Mouse (Mus musculus): ENCODE data around the gene Mien1.

Gene Mien1

DNA sequence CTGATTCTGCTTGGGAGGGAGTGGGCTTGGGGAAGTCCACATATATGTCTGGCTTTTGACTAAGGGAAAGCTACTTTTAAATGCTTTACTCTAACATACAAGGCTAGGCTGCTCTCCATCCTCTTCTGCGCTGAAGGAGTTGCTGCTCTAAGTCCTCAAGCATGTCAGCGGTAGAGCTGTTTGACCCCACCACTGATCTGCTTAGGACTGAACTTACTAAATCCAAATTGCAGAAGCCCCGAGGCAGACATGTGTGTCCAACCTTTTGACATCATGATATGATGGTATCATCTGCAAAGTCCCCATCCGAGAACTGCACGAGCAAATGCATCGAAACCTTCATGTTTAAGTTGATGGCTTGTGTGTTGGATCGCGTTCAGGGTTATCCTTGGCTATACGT lies 21.1 kb upstream of the Mien1 start:
- no peak for DNase-seq (ENCODE audit: low read depth, low spot score)

DNA sequence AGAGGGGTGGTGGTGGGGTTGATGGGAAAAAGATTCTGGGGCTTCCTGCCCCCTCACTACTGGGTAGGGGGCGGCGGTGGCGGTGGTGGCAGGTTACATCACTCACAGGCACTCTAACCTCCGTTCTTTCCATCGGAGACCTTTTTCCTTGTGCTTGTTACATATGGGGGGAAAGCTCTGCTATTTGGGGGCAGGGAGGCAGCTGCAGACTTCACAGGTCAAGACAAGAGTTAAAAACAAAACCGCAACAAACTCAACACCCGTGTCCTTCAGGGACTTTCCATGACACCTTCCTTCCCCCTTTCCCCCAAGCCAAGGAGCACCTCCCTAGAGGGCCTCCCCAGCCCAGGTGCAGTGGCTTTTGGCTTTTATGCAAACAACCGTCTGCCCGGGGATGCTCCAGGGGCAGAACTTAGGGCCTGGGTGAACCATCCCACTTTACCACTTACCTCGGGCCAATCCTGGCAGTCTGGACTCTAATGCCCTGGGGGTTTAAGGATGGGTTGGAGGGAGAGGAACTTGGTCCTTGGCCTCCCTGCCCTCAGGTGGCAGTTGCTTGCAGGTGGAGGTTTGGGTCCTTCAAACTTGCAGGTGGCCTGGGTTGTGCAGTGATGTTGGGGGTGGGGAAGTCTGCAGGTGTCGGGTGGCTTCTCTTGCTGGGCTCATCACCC lies 20.4 kb upstream of the Mien1 start:
- DNase-seq (ENCODE audit: low read depth, low spot score), result no peak

DNA sequence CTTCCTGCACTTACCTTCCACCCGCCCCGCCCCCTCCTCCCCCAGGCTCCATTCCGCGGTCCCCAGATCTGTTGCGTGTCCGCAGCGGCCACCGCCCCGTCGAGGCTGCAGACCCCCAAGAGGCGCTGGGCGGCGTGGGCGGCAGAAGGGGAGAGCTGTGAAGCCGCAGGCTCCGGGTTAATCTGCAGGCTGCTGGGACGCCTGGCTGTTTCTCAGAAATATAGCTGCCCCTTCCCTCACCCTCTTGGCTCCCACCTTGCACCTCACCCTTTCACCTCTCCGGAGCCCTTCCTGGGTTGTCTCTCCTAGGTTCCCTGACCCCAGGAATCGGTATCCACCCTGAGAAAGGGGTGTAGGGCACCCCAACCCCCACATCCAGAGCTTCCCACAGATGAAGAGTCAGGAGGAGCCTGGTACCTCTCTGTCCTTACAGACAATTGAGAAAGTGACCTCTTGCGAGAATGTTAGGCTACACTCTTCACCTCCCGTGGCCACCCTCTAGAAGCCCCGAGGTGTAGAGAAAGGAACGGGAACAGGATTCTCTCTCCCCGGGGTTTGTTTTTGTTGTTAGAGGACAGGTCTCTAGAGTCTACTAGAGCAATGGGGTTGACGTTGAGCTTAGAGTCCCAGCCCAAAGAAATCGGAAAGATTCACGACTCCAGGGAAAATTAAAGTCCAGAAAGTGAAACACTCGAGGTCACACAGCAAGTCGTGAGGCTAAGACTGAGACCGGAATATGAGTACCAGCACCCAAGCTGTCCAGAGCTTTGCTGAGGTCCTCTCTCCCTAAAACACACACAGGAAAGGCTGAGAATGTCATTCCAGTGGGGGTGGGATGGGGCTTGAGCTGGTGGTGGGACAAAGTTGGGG lies 19.6 kb upstream of the Mien1 start:
- DNase-seq (ENCODE audit: low read depth, low spot score), result no peak

DNA sequence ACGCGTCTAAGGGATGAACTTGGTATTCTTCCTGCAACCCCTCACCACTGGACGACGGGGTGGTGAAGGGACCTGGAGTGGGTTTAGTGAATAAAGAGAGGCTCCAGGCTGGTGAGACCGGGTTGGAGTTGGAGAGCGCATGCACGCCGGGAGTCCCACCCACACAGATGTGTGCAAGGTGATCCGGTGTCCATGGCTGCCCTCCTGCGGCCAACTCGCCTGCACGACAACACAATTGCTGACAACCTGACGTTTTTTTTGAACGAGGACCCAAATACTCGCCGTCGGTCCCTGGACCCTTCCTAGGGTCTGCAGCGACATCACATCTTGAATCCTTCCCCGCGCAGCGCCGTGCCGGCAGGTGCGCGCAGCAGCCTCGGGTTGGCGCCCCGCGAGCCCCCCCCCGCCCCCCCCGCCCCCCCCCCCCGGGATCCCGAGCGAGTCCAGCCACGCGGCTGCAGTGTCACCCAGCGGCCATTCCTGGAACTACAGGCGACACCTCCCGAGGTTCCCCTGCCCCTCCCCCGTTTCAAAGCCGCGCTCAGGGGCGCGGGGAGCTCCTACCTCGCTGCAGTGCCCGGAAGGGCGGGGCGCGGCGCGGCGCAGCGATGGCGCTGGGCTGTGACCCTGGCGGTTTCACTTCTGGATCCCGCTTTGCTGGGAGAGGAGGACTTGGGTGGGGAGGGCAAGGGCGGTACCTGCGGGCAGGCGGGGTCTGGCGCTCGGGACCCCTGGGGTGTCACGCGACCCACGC lies 18.8 kb upstream of the Mien1 start:
- peak; percentile 52 for DNase-seq (ENCODE audit: low read depth, low spot score)

DNA sequence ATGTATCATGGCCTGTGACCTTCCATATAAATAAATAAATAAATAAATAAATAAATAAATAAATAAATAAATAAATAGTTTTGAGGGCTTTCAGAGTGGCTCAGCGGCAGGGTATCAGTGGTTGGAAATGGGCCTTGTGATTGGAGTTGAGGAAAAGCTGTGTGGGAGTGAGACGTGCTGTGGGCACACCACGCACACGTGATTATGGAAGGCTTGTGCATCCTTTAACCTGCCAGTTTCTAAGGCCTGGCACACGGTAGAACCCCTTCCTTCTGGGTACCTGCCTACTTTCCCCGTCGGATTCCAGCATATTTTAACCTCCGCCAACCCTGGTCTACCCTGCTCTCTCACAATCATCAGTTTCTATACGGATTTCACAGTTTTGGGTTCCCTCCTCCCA lies 18.2 kb upstream of the Mien1 start:
- no peak for DNase-seq (ENCODE audit: low read depth, low spot score)

DNA sequence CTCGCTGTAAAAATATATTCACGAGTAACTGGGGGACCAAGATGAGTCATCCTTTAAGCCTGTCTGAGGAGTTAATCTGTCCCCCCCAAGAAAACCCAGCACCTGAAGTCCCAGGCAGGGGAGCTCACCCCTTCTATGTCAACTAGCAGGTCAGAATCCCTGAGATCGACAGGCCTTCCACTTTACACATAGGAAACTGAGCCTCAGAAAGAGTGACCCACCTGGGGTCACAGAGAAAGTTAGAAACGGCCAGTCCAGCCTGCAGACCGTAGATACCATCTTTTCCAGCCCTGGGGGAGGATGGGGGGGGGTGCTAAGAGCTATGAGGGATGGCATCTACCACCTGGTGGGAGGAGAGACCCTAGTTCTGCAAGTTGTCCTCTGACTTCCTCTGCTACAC lies 17.8 kb upstream of the Mien1 start:
- DNase-seq (ENCODE audit: low read depth, low spot score), result no peak

DNA sequence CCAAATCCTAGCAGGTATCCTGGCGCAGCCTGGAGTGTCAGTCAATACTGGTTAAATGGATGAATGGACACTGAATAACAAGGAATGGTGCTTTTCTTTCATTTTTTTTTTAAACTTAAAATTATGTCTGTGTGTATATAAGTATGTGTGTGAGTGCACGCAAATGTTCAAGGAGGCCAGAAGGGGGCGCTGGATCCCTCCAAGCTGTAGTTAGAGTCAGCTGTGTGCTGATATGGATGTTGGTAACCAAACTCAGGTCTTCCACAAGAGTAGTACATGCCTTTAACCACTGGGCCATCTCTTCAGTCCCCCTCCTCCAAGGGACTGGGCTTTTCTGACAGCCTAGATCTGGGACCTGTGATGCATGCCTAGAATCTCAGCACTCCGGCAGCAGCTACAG lies 16.7 kb upstream of the Mien1 start:
- no peak for DNase-seq (ENCODE audit: low read depth, low spot score)

DNA sequence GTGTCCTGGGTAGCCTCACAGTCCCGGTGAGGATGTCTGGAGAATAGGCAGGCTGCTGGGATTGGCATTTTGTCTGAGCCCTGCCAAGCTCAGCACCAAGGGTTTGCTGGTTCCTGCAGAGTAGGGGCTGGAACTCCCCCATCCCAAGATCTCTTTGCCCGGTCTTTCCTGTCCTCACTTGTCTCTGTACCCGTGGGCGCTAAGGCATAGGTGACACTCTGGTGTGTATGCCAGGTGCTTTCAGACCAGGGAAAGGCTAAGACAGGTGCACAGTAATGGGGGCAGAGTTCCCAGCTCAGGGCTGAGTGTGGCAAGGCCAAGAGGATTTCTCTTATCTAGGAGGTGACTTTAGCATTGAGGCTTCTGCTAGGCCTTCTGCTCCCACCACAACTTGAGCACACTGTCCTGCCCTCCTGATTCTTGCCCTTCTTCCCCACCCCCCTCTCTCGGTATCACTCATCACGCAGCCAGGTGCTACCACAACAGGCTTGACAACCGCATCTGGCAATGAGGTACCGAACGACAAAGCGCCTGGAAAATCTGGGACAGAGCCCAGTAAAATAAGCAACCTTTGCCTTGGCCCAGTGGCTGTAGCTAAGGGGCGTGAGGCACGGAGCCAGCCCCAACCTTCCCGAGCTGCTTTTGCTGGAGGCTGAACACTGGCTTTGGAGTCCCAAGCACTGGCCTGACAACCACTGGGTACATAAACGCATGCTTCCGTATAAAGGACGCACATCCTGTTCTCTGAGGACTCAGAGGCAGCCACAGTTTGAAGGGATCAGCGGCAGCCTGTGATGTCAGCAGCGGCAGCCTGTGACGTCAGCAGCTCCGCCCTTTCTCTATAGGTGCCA lies 11.4 kb upstream of the Mien1 start:
- no peak for DNase-seq (ENCODE audit: low read depth, low spot score)

DNA sequence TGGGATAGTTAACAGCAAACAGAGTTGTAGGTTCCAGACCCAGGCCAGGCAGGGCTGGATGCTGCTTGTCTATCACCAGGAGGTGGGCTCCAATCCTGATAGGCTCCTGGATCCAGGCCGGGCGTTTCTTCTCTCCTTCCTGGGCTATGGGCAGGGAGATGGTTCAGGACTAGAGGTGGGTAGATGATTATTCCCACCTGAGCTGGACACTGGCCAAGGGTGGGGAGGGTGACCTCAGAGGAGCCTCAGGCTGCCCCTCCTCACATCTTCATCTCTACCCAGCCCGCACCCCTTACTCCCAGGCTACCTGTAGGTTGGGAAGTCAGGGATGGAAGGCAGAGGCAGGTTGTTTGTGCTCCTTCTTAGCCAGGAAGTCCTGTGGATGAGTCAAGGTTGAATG lies 10.6 kb upstream of the Mien1 start:
- no peak for DNase-seq (ENCODE audit: low read depth, low spot score)

DNA sequence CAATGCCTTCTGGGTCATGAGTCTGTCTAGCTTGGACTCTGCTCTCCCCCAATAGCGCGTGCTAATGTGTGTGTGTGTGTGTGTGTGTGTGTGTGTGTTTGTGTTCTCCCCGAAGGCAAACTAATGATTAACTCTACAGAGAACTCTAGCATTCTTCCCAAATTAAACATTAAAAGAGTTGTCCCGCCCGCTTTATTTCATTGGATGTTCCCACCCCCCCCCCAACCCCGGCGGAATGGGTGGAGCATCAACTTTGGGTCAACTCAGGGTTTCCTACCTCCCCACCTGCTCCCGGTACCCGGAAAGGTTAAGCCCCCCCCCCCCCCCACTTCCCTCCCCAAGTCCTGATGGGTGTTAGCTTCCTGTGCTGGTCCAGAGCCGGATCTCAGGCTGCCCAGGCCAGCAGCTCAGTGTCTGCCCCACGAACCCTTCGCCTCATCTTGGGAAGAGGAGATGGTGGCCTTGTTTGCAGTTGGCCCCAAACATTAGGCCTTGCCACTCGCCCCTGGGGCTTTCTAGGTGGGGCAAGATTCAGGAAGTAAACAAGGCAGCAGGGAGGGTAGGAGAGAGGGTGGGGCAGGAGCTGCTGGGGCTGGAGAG lies 9.5 kb upstream of the Mien1 start:
- no peak for DNase-seq (ENCODE audit: low read depth, low spot score)

DNA sequence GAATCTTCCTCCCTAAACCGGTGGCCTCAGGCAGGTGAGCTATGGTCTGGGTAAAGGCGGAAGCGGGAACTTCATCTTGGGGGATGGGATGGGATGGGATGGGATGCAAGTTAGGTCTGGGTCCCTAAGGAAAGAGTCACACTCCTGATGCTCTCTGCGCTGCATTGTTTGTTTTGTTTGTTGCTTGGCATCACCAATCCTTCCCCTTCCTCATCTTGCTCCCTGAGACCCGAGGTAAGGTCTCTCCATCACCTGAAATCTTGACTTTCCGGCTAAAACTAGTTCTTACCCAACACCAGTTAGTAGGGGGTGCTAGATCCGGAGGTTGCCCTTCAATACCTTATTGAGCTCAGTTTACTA lies 8.7 kb upstream of the Mien1 start:
- no peak for DNase-seq (ENCODE audit: low read depth, low spot score)

DNA sequence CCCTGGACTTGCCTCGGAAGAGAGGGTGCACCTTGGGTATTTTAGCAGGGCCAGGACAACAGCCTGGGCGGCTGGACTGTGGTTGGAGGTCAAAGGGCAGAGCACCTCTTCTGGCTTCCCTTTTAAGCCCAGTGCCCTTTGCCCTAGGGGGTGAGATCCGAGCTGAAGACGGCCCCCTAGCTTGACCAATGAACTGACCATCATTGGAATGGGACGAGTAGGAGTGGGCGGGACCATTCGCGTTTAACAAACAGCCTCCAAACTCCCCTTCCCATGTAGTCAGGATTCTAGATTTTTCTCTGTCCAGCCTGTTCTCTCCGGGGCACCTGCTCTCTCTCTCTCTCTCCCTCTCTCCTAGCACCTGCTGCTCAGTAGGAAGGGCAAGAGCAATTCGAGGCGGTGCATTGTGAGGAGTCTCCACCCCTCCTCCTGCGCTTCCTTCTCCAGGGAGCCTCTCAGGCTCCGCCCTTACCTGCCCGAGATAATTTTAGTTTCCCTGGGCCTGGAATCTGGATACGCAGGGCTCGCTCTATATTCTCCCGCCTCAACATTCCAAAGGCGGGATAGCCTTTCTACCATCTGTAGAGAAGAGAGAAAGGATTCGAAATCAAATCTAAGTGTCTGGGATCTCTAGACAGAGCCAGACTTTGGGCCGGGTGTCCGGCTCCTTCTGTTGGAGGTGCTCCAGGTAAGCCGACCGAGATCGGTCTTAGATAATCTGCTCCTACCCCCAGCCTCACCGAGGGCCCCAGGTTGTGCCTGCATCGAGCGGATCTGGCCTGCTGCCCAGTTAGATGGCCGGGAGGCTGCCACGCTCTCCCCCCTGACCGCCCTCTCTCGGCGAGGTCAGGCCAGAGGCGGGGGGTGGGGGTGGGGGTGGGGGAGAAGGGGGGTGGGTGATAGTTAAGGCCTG lies 8.0 kb upstream of the Mien1 start:
- DNase-seq (ENCODE audit: low read depth, low spot score), result no peak

DNA sequence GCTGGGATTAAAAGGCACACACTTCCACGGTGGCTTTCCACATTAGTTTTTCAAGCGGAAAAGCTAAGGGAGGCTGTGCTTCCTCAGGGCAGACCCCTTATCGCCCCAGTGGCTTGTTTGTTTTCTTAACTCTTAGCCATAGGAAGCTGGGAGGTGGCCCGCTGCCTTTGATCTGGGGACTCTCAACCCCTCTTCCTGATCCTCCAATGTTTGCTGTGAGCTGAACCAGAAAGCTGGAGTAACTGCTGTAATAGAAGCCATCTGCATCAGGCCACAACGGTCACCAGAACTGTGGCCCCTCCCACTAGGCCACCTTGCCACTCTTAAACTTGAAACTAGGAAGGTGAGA lies 7.4 kb upstream of the Mien1 start, which contains the start of gene Grb7:
Gene Grb7 (plus strand): TSS at position 182 of the 349 bp plus-strand sequence.
- DNase-seq (ENCODE audit: low read depth, low spot score), result no peak

DNA sequence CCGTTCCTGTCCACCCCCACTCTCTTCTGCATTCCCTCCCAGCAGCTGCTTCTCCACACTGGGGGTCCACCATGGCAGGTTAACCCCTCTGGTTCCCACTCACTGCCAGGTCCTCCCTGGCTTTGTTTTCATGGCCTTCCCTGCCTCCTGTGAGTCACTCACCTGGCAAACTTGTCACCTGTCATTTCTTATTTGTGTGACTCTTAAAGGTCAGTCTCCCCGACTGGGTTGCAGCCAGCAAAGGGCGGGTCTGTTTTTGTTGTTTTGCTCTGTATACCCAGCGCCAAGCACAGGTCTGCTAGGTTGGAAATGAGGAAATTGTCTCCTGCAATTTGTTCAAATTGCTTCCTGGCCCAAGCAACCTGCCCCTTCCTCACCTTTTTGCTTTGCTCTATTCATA lies 6.9 kb upstream of the Mien1 start:
- DNase-seq (ENCODE audit: low read depth, low spot score), result no peak

DNA sequence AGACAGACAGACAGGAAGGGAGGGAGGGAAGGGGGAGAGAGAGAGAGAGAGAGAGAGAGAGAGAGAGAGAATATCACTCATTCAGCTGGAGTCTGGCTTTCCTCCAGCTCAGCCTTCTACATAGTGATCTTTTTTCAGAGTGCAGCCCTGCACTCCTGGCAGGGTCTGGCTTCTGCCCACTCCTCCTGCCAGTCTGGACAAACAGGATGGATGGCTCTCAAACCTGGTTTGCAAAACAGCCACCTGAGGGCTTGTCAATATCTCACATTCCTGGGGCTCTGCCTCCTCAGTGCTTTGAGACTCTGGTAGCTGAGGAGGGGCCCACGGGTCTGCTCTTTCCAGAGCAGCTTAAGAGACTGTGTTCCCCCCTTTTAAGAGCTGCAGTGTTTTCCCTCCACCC lies 6.4 kb upstream of the Mien1 start:
- DNase-seq (ENCODE audit: low read depth, low spot score), result no peak

DNA sequence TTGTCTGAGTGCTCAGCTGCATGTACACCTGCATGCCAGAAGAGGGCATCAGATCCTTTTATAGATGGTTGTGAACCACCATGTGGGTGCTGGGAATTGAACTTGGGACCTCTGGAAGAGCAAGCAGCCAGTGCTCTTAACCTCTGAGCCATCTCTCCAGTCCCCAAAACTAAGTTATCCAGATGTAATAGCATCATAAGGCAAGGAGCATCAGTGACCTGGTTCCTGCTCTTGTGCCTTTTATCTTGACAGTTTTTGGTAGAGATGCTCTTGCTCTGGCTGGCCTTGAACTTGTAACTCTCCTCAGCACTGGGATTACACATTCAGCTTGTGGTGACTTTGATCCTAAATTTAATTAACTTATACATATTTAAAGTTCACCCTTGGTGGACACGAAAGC lies 4.9 kb upstream of the Mien1 start:
- no peak for DNase-seq (ENCODE audit: low read depth, low spot score)

DNA sequence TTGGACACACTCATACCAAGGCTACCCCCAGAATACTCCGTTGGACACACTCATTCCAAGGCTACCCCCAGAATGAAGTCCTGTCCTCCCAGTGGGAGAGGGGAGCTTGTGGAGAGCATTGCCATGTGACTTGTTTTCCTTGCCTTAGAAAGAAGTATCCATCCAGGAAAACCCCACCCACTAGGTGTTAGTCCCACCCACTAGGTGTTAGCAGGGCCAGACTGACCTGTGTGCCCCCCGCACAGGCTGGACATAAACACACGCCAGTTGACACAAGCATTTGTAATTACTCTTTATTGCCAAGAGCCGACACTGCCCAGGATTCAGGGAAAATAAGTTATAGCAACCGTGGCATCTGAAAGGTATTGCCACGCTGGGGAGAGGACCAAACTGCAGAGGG lies 1.4 kb downstream of the Mien1 start:
- no peak for DNase-seq (ENCODE audit: low read depth, low spot score)

DNA sequence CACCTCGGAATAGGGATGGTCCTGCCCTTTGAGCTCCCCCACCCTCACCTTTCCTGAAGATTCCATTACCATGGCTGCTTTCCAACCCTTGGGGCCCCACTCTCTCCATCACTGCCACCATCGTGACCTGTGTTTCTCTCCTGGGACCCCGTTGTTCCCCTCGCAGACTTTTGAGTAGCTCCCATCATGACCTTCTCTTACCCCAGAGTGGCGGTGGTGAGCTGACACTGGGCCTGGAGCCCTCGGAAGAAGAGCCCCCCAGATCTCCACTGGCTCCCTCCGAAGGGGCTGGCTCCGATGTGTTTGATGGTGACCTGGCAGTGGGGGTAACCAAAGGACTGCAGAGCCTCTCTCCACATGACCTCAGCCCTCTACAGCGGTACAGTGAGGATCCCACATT lies 3.1 kb downstream of the Mien1 start:
- DNase-seq (ENCODE audit: low read depth, low spot score), result no peak

DNA sequence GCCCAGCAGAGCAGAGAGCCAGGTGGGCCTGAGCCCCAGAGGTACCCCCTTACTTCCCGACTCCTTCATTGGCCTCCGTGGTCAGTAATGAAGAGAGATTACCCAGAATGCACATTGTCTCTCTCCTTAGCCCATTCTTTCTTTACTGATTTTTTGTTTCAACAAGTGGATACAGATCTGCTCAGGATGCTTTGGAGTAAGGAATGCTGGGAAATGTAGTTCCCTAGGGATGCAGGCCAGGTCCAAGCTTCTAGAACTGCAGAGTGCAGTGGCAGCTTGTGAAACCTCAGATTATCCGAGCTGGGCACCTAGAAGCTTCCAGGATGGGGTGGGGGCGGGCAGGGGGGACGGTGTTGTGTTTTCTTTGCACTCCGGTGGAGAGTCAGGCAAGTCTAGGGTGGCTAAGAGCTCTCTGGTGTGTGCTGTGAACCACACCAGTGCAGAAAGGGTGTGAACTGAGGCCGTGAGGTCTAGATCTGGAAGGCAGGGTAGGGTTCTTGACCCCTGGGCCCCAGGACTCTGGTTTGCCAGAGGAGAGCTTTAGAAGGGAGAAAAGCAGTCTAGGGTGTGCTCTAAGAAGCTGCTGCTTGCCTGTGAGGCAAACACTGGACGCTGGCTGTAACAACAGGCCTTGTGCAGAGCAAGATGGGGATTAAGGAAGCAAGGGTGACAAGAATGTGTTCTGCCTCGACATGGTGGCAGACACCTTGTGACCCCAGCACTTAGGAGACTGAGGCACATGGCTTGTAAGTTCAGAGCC lies 6.9 kb downstream of the Mien1 start:
- DNase-seq (ENCODE audit: low read depth, low spot score), result no peak

DNA sequence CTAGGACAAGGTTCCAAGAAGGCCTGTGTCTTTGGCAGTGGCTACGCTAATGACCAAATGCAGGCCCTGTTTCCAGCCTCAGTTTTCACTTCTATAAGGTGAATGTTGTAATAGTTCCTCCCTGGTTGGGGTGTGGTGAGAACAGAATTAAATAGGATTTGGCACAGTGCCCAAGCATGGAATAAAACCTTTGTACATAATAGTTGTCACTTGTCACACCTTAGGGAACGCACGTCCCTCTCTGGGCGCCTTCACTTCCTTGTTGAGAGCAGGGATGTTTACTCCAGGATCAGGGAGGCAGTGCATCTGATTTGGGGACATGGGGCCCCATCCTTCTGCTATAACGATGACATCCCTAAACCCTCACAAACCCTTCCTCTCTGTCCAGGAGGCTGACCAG lies 10.4 kb downstream of the Mien1 start:
- no peak for DNase-seq (ENCODE audit: low read depth, low spot score)
